ENCODE assay signal across 9 mouse cellular contexts in genomic region chr14:39532689-39533088, GRCm38 (mm10). TPM values are rescaled to one million over a fixed set of nuclear protein-coding genes. Genes with fewer than 3 reads are reported as not detected.
DNase-seq lines count a peak whose midpoint lies in the region; ATAC-seq and TF ChIP-seq lines count a peak whose summit lies in the region.
"Had no signal": no experiment of that assay in that cellular context is flagged by ENCODE, and none has a peak within 500 bp of the region (broad histone marks: within the 10 kb centered on the region; RNA-seq: fewer than 3 reads in every experiment).

No protein-coding gene starts in this region.

- no peak overlapping the region for H3K4me3 ChIP-seq in lung, adult 2 months (replicated peaks; ENCODE audit: extremely low read depth, low read depth, low read length)
- no peak overlapping the region for H3K4me3 ChIP-seq in hindbrain, embryonic 14.5 days (replicated peaks; ENCODE audit: low read length)
- H3K4me3 ChIP-seq in liver, embryonic 14.5 days (ENCODE audit: insufficient read depth in 1 of 2, low read depth in 2 of 2, low read length in 2 of 2): no peak overlapping the region

- H3K36me3 ChIP-seq in hindbrain, embryonic 14.5 days (replicated peaks; ENCODE audit: control insufficient read depth, insufficient read depth): no peaks in the 10 kb centered on the region
- H3K36me3 ChIP-seq in liver, embryonic 14.5 days (replicated peaks; ENCODE audit: control insufficient read depth, insufficient read depth, low read depth): no peaks in the 10 kb centered on the region

- no peaks in the 10 kb centered on the region for H3K27me3 ChIP-seq in hindbrain, embryonic 14.5 days (ENCODE audit: control insufficient read depth, insufficient read depth, low read length)
- no peaks in the 10 kb centered on the region for H3K27me3 ChIP-seq in liver, embryonic 14.5 days (ENCODE audit: control insufficient read depth, insufficient read depth, low read length)

- no peak for TF ChIP-seq EP300 in liver, embryonic 14.5 days (IDR thresholded peaks at IDR 0.05; ENCODE audit: low read depth)

- WGBS in lung, adult 2 months: 5% methylated on average over 2 of the region's 2 CpGs
- 17% methylated on average over 2 of the region's 2 CpGs for WGBS in hindbrain, embryonic 14.5 days
- 5% methylated on average over 2 of the region's 2 CpGs for WGBS in liver, embryonic 14.5 days (ENCODE audit: insufficient replicate concordance)

- DNase-seq in lung, adult 2 months: no peak
- no peak for DNase-seq in lung, adult 18-20 months
- DNase-seq in R1 (ENCODE audit: low read depth, low spot score): peak; percentile 51
- DNase-seq in c-Kit-positive CD71-positive TER-119-positive erythroid progenitor cells, embryonic 14.5 days (ENCODE audit: low spot score): peak; percentile 25
- peak; percentile 49 for DNase-seq in hindbrain, embryonic 14.5 days (ENCODE audit: low spot score)
- DNase-seq in liver, embryonic 14.5 days (ENCODE audit: low read depth in 3 of 3, low spot score in 3 of 3): no peak
- no peak for DNase-seq in urinary bladder, postnatal 4 days (ENCODE audit: low spot score in 2 of 2)

- peak; percentile 43 for TF ChIP-seq CTCF in lung, adult 2 months (IDR thresholded peaks at IDR 0.05; ENCODE audit: insufficient read depth, low read length)
- peak; percentile 58 for TF ChIP-seq CTCF in liver, embryonic 14.5 days (IDR thresholded peaks at IDR 0.05; ENCODE audit: low read depth)

- no peak overlapping the region for H3K27ac ChIP-seq in hindbrain, embryonic 14.5 days
- H3K27ac ChIP-seq in liver, embryonic 14.5 days: no peak overlapping the region
- H3K27ac ChIP-seq: macrophage had no signal

- no peak overlapping the region for H3K4me2 ChIP-seq in hindbrain, embryonic 14.5 days (replicated peaks)
- H3K4me2 ChIP-seq in liver, embryonic 14.5 days (ENCODE audit: low read depth): no peak overlapping the region

- H3K4me1 ChIP-seq in lung, adult 2 months (ENCODE audit: control insufficient read depth, insufficient read depth, low read length): no peaks in the 10 kb centered on the region
- no peaks in the 10 kb centered on the region for H3K4me1 ChIP-seq in hindbrain, embryonic 14.5 days (replicated peaks; ENCODE audit: control insufficient read depth, insufficient read depth, low read length)
- no peaks in the 10 kb centered on the region for H3K4me1 ChIP-seq in liver, embryonic 14.5 days (replicated peaks; ENCODE audit: control insufficient read depth in 2 of 2, insufficient read depth in 2 of 2, low read length in 1 of 2)

- no peak overlapping the region for H3K9ac ChIP-seq in hindbrain, embryonic 14.5 days
- H3K9ac ChIP-seq in liver, embryonic 14.5 days (replicated peaks): no peak overlapping the region

- no peak for TF ChIP-seq POLR2A in lung, adult 2 months (IDR thresholded peaks at IDR 0.05; ENCODE audit: borderline replicate concordance, extremely low read depth, low read depth, low read length)

- H3K9me3 ChIP-seq in hindbrain, embryonic 14.5 days (ENCODE audit: control insufficient read depth, low read length): no peaks in the 10 kb centered on the region
- H3K9me3 ChIP-seq in liver, embryonic 14.5 days (ENCODE audit: control insufficient read depth, low read length): no peaks in the 10 kb centered on the region

- ATAC-seq in hindbrain, embryonic 14.5 days (ENCODE audit: low FRiP score): no peak
- no peak for ATAC-seq in liver, embryonic 14.5 days (ENCODE audit: insufficient read depth)
- ATAC-seq in megakaryocyte, adult 5-6 weeks (ENCODE audit: poor library complexity, severe bottlenecking): no peak

RNA-seq across cellular contexts. Expression of gene Nrg3, which starts 59.8 kb away (rescaled TPM):
- not detected in 2 replicates for polyA plus RNA-seq in lung, adult 2 months (2012; rRNA removed)
- polyA plus RNA-seq in hindbrain, embryonic 14.5 days (2014; fragmentation: Nextera tagmentation; extraction: Ambion mirVana): 14.4 and 15.9 TPM in 2 replicates
- 0.01 TPM in 1 of 2 replicates, not detected in the other for polyA plus RNA-seq in liver, embryonic 14.5 days (2012; rRNA removed)
- not detected in 2 replicates for polyA plus RNA-seq in liver, embryonic 14.5 days (2014; fragmentation: Nextera tagmentation; extraction: Ambion mirVana)
- not detected in 2 replicates for total RNA-seq in megakaryocyte, adult 5-6 weeks (2015)
- total RNA-seq in megakaryocyte, adult 5-6 weeks (2017): not detected in 2 replicates
- polyA plus RNA-seq: macrophage had no signal

Comparison
In these comparisons a context has a peak if more than half of its experiments do, and no peak if none do; other contexts are left out.
1. DNase-seq: peak in R1 (single experiment), c-Kit-positive CD71-positive TER-119-positive erythroid progenitor cells, embryonic 14.5 days (single experiment) and hindbrain, embryonic 14.5 days (single experiment); none in lung, adult 2 months (single experiment), lung, adult 18-20 months (0 of 2), liver, embryonic 14.5 days (0 of 3) and urinary bladder, postnatal 4 days (0 of 2).
2. RNA of gene Nrg3, which starts 59.8 kb away (polyA plus RNA-seq): 14.4 to 15.9 TPM in hindbrain, embryonic 14.5 days; not detected in lung, adult 2 months and 0.01 TPM in liver, embryonic 14.5 days; every median in the first group is over 10 times any median in the second.